Mouse (Mus musculus): ENCODE results near the gene Spen. TPM values are rescaled to one million over a fixed set of nuclear protein-coding genes. Genes with fewer than 3 reads are reported as not detected.
A peak's percentile ranks its signal among the peaks of the same experiment; 100 is the strongest.

Spen gene
- polyA plus RNA-seq, 1 experiment from 2014 or later = 5.7 TPM

DNA sequence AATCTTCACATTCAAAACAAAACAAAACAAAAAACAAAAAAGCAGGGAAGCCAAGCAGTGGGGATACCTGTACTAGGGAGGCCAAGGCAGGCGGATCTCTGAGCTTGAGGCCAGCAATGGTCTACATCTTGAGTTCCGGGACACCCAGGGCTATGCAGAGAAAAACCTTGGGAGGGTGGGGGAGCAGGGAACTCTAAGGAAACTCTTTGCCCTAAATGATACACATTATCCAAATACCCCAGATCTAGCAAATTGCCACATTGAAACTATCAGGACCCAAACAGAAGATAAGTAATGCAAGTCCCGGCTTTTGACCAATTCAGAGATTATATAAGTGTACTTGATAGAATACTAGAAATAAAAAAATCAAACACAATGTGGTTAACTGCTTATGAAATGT lies 5.2 kb upstream of the Spen start:
- DNase-seq (ENCODE audit: low spot score) = no peak
- whole genome bisulfite sequencing = 59% methylated on average over 3 of the region's 3 CpGs
- TF ChIP-seq CTCF (IDR thresholded peaks at IDR 0.05) (no peak), EP300 (IDR thresholded peaks at IDR 0.05) (no peak)

DNA sequence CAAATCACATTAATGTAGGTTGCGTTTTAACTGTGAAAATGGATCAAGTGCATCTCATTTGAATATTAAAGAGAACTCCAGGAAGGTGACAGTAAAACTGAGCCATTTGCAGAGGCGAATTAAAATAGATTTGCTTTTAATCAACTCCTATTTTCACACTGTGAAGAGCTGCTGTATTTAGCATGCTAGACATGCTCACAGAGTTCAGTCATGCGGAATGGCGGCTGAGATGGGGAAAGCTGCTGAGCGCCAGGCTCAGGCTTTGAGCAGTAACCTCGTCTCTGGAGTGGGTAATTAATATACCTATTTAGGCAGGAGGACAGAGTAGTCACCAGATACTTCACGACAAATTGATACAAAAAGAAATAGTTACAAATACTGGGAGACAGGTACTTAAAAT lies 3.5 kb upstream of the Spen start:
- Histone ChIP-seq H3K27ac (ENCODE audit: low read length) (no peak overlapping the region), H3K4me2 (replicated peaks; ENCODE audit: low read depth, low read length) (no peak overlapping the region), H3K36me3 (ENCODE audit: insufficient read depth, low read length) (no peaks in the 10 kb centered on the region), H3K9me3 (ENCODE audit: low read length) (no peaks in the 10 kb centered on the region), H3K4me1 (ENCODE audit: insufficient read depth, low read depth, low read length) (no peaks in the 10 kb centered on the region), H3K9ac (replicated peaks; ENCODE audit: low read depth) (no peak overlapping the region), H3K27me3 (replicated peaks; ENCODE audit: insufficient read depth, low read length) (no peaks in the 10 kb centered on the region), H3K4me3 (ENCODE audit: low read depth, low read length) (no peak overlapping the region)
- DNase-seq (ENCODE audit: low spot score) = no peak
- ATAC-seq = no peak
- no peak for TF ChIP-seq EP300 (IDR thresholded peaks at IDR 0.05)
- no peak for TF ChIP-seq CTCF (IDR thresholded peaks at IDR 0.05)
- 65% methylated on average over 7 of the region's 7 CpGs for WGBS

More for the DNA sequence above, 5.2 kb upstream of the Spen start:
- Histone ChIP-seq H3K9me3 (ENCODE audit: low read length) (no peaks in the 10 kb centered on the region), H3K9ac (replicated peaks; ENCODE audit: low read depth) (no peak overlapping the region), H3K4me2 (replicated peaks; ENCODE audit: low read depth, low read length) (no peak overlapping the region), H3K4me1 (ENCODE audit: insufficient read depth, low read depth, low read length) (no peaks in the 10 kb centered on the region), H3K27ac (ENCODE audit: low read length) (no peak overlapping the region), H3K4me3 (ENCODE audit: low read depth, low read length) (no peak overlapping the region), H3K27me3 (replicated peaks; ENCODE audit: insufficient read depth, low read length) (no peaks in the 10 kb centered on the region), H3K36me3 (ENCODE audit: insufficient read depth, low read length) (no peaks in the 10 kb centered on the region)
- no peak for ATAC-seq

DNA sequence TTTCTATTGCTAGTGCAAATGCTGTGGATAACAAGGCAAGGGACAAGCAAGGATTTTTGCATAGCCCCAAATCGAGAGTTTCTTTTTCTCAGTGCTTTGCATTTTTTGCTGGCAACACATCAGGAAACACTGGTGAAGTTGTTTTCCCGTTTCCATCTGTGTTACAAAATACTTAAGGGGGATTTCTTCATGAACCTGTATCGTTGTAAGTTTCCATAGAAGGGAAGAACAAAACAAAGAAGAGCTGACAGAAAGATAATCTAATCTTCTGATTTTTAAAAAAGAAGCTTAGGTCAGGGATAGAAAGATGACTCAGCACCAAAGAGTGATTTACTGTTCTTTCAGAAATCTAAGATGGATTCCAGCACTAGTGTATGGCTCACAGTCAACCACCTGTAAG lies 2.4 kb upstream of the Spen start:
- 46% methylated on average over 3 of the region's 3 CpGs for WGBS
- TF ChIP-seq EP300 (IDR thresholded peaks at IDR 0.05) (no peak), CTCF (IDR thresholded peaks at IDR 0.05) (no peak)

DNA sequence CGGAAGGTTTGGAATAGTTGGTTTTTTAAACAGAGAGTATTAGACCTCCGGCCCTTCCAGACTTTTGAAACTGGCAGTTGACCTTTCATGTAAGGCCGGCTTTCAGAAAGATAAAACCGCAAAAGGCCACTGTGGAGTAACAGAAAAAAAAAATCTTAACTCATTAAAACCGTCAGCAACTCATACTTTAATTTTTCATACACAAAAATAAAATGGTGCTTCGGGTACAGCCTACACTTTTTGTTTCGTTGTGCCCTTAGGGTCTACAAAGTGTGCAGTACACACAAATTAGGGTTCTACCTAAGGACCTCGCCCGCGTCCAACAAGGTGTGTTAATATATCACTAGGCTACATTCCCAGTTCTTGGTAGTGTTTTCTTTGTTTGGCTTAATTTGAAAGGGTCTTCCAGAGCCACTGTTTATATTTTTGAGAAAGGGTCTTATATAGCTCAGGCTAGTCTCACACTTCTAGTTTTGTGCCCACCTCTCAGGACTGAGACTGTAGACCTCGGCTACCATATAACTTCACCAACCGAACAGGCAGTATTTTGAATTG lies 893 bp upstream of the Spen start:
- DNase-seq (ENCODE audit: low spot score) (no peak), ATAC-seq (no peak)
- peak overlapping the region; percentile 89 for H3K4me3 ChIP-seq (ENCODE audit: low read depth, low read length)
- H3K9me3 ChIP-seq (ENCODE audit: low read length) = no peaks in the 10 kb centered on the region
- 0 out of 2 replicates have a peak, but pooled peaks cover 3% of the 10 kb centered on the region for H3K4me1 ChIP-seq (ENCODE audit: insufficient read depth, low read depth, low read length)
- peak overlapping the region; percentile 39; the same call in 1 of the 2 replicates for H3K9ac ChIP-seq (replicated peaks; ENCODE audit: low read depth)
- peak overlapping the region; percentile 97 for H3K27ac ChIP-seq (ENCODE audit: low read length)
- H3K36me3 ChIP-seq (ENCODE audit: insufficient read depth, low read length) = no peaks in the 10 kb centered on the region
- H3K27me3 ChIP-seq (replicated peaks; ENCODE audit: insufficient read depth, low read length) = no peaks in the 10 kb centered on the region
- TF ChIP-seq EP300 (IDR thresholded peaks at IDR 0.05) (no peak), CTCF (IDR thresholded peaks at IDR 0.05) (no peak)
- 27% methylated on average over 12 of the region's 12 CpGs for WGBS
- H3K4me2 ChIP-seq (replicated peaks; ENCODE audit: low read depth, low read length) = peak overlapping the region; percentile 82

More for the DNA sequence above, 2.4 kb upstream of the Spen start:
- peak overlapping the region; percentile 51; the same call in 1 of the 2 replicates for H3K27ac ChIP-seq (ENCODE audit: low read length)
- H3K9ac ChIP-seq (replicated peaks; ENCODE audit: low read depth) = no peak overlapping the region
- DNase-seq (ENCODE audit: low spot score) = peak; percentile 85
- H3K9me3 ChIP-seq (ENCODE audit: low read length) = no peaks in the 10 kb centered on the region
- H3K27me3 ChIP-seq (replicated peaks; ENCODE audit: insufficient read depth, low read length) = no peaks in the 10 kb centered on the region
- H3K4me2 ChIP-seq (replicated peaks; ENCODE audit: low read depth, low read length) = no peak overlapping the region
- no peaks in the 10 kb centered on the region for H3K36me3 ChIP-seq (ENCODE audit: insufficient read depth, low read length)
- no peak overlapping the region for H3K4me3 ChIP-seq (ENCODE audit: low read depth, low read length)
- no peaks in the 10 kb centered on the region for H3K4me1 ChIP-seq (ENCODE audit: insufficient read depth, low read depth, low read length)
- no peak for ATAC-seq

DNA sequence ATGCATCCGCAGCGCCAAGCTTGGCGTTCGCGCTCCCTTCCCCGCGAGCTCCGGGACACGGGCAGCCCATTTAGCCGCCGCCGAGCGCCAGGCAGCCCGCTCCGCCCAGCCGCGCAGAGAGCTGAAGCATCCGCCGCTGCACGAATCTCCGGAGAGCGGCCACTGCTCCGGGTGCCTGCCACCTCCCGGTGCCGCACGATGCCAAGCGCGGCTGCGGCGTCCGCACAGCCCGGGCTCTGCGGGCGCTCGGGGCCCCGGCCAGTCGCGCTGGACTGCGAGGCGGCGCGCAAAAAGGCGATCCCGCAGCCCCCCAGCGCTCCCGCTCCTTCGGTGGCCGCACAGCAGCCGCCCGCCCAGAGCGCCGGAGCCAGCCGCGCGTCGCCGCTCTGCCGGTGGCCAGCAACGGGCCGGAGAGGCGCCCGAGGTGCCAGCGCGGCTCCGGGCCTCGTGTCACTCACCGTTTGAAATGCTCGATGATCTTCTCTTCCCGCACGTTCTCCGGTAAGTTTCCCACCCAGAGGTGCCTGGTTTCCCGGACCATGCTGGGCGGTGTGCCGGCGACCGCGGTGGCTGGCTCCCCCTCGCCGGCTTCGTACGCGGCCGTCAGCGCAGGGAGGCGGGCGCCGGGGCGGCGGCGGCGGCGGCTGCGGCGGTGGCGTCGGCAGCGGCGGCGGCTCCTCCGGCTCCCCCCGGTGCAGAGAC lies 540 bp downstream of the Spen start:
- Histone ChIP-seq H3K36me3 (ENCODE audit: insufficient read depth, low read length) (no peaks in the 10 kb centered on the region), H3K27me3 (replicated peaks; ENCODE audit: insufficient read depth, low read length) (no peaks in the 10 kb centered on the region), H3K4me2 (replicated peaks; ENCODE audit: low read depth, low read length) (peak overlapping the region; percentile 82), H3K4me1 (ENCODE audit: insufficient read depth, low read depth, low read length) (0 out of 2 replicates have a peak, but pooled peaks cover 3% of the 10 kb centered on the region), H3K4me3 (ENCODE audit: low read depth, low read length) (peak overlapping the region; percentile 89), H3K27ac (ENCODE audit: low read length) (peak overlapping the region; percentile 97), H3K9ac (replicated peaks; ENCODE audit: low read depth) (peak overlapping the region; percentile 89), H3K9me3 (ENCODE audit: low read length) (no peaks in the 10 kb centered on the region)
- DNase-seq (ENCODE audit: low spot score) (peak; percentile 51), ATAC-seq (0 out of 2 replicates have a peak, but pooled peaks have one; percentile 0)
- WGBS = under 1% methylated on average over 73 of the region's 101 CpGs
- TF ChIP-seq EP300 (IDR thresholded peaks at IDR 0.05) = no peak
- TF ChIP-seq CTCF (IDR thresholded peaks at IDR 0.05) = no peak

DNA sequence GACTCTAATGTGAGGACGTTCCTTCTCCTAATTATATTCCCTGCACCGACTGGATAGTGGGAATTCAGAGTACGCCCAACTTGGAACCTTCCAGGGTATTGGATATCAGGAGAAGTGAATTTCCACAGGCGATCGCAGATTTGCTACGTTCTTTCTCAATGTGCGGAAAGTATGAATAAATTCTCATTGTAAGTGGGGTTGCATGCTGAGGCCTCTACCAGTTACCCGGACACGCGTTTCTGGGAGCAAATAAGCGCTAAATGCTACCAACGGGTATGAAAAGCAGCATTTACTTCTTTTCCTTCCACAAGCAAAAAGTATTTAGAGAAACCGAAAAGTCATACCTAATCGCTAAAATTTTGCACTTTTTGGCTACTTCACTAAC lies 1.2 kb downstream of the Spen start:
- Histone ChIP-seq H3K27ac (ENCODE audit: low read length) (peak overlapping the region; percentile 97), H3K9ac (replicated peaks; ENCODE audit: low read depth) (peak overlapping the region; percentile 89), H3K4me2 (replicated peaks; ENCODE audit: low read depth, low read length) (peak overlapping the region; percentile 82), H3K4me1 (ENCODE audit: insufficient read depth, low read depth, low read length) (0 out of 2 replicates have a peak, but pooled peaks cover 3% of the 10 kb centered on the region), H3K4me3 (ENCODE audit: low read depth, low read length) (peak overlapping the region; percentile 89), H3K27me3 (replicated peaks; ENCODE audit: insufficient read depth, low read length) (no peaks in the 10 kb centered on the region), H3K36me3 (ENCODE audit: insufficient read depth, low read length) (no peaks in the 10 kb centered on the region), H3K9me3 (ENCODE audit: low read length) (no peaks in the 10 kb centered on the region)
- peak; percentile 31 for DNase-seq (ENCODE audit: low spot score)
- no peak for TF ChIP-seq EP300 (IDR thresholded peaks at IDR 0.05)
- no peak for TF ChIP-seq CTCF (IDR thresholded peaks at IDR 0.05)
- under 1% methylated on average over 14 of the region's 14 CpGs for WGBS
- ATAC-seq = no peak
